Mouse (Mus musculus): Measurements from ENCODE around the gene Sh3bp4. TPM values are rescaled to one million over a fixed set of nuclear protein-coding genes. Genes with fewer than 3 reads are reported as not detected.

Sh3bp4 gene
- polyA plus RNA-seq, 1 experiment = 40.2 TPM

DNA sequence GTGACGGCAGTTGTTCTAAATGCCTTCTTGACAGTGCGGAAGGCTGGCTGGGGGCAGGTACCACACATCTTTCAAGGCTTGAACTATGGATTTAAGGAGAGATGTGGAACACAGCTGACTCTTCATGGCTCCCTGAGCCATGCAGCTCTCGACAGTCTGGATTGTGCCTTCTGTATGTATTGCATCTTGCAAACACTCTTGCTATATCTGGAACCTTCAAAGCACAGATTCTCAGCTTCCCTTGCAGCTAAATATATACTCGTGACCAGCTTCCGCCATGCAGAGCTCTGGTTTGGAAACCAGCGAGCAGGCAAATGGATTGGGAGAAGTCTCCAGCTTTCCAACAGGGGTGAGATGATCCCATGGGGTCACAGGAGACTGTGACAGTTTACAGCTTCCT is 93.3 kb downstream of the Sh3bp4 start:
- TF ChIP-seq POLR2A (IDR thresholded peaks at IDR 0.05; ENCODE audit: borderline replicate concordance, extremely low read depth, low read depth, low read length) (no peak), CTCF (IDR thresholded peaks at IDR 0.05; ENCODE audit: insufficient read depth, low read length) (no peak)
- no peak for DNase-seq
- Histone ChIP-seq H3K4me3 (replicated peaks; ENCODE audit: extremely low read depth, low read depth, low read length) (no peak overlapping the region), H3K4me1 (ENCODE audit: control insufficient read depth, insufficient read depth, low read length) (no peaks in the 10 kb centered on the region)
- WGBS = 90% methylated on average over 6 of the region's 6 CpGs

DNA sequence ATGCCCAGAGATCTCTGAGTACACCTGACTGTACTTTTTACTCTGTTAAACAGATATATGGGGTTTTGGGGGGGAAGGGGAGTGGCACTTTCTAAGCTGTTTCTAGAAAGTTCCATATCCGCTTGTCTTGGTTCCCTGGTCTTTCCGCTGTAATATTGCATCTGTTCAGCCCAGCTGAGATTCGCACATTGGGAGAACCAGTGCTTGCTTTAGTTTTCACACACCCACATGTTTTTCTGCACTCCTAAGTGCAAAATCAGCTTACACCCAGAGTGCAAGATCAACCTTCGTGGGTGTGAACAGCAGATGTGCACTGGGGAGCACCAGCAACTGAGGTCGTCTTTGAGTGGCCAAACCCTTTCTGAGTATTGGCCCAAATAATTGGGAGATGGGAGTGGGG is 94.1 kb downstream of the Sh3bp4 start:
- no peak for DNase-seq

GRCm38 (mm10) chr1:89164685-89165084 is 94.5 kb downstream of the Sh3bp4 start:
- WGBS = 43% methylated on average over 7 of the region's 7 CpGs
- H3K4me3 ChIP-seq (replicated peaks; ENCODE audit: extremely low read depth, low read depth, low read length) = no peak overlapping the region
- H3K4me1 ChIP-seq (ENCODE audit: control insufficient read depth, insufficient read depth, low read length) = no peaks in the 10 kb centered on the region
- TF ChIP-seq POLR2A (IDR thresholded peaks at IDR 0.05; ENCODE audit: borderline replicate concordance, extremely low read depth, low read depth, low read length) (no peak), CTCF (IDR thresholded peaks at IDR 0.05; ENCODE audit: insufficient read depth, low read length) (no peak)
- no peak for DNase-seq

More for the DNA sequence above, 94.1 kb downstream of the Sh3bp4 start:
- 75% methylated on average over 5 of the region's 5 CpGs for WGBS
- TF ChIP-seq POLR2A (IDR thresholded peaks at IDR 0.05; ENCODE audit: borderline replicate concordance, extremely low read depth, low read depth, low read length) = no peak
- TF ChIP-seq CTCF (IDR thresholded peaks at IDR 0.05; ENCODE audit: insufficient read depth, low read length) = no peak
- H3K4me1 ChIP-seq (ENCODE audit: control insufficient read depth, insufficient read depth, low read length) = no peaks in the 10 kb centered on the region
- no peak overlapping the region for H3K4me3 ChIP-seq (replicated peaks; ENCODE audit: extremely low read depth, low read depth, low read length)

DNA sequence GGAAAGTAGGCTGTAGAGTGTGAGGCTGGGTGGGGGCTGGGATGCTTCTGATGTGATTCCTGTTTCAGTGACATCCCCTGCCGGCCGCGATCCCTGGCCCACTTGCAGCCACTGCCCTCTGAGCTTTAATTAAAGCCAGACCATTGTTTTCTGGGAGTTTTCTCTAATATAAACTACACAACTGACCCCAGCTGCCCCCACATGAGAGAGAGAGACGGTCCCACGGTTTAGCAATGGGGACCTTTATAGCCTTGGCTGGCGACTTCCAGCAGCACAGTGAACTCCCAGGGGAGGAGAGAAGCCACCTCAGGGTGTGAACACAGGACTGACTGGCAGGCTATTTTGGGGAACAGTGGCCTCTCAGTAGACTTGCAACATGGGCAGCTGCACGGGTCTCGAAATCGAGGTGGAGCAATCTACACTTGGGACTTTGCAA is 96.6 kb downstream of the Sh3bp4 start:
- TF ChIP-seq POLR2A (IDR thresholded peaks at IDR 0.05; ENCODE audit: borderline replicate concordance, extremely low read depth, low read depth, low read length) (no peak), CTCF (IDR thresholded peaks at IDR 0.05; ENCODE audit: insufficient read depth, low read length) (no peak)
- no peak for DNase-seq
- whole genome bisulfite sequencing = 46% methylated on average over 9 of the region's 9 CpGs
- Histone ChIP-seq H3K4me1 (ENCODE audit: control insufficient read depth, insufficient read depth, low read length) (no peaks in the 10 kb centered on the region), H3K4me3 (replicated peaks; ENCODE audit: extremely low read depth, low read depth, low read length) (no peak overlapping the region)

GRCm38 (mm10) chr1:89171275-89171767 is 101.1 kb downstream of the Sh3bp4 start:
- DNase-seq = no peak
- WGBS = 89% methylated on average over 8 of the region's 8 CpGs
- no peak overlapping the region for H3K4me3 ChIP-seq (replicated peaks; ENCODE audit: extremely low read depth, low read depth, low read length)
- no peaks in the 10 kb centered on the region for H3K4me1 ChIP-seq (ENCODE audit: control insufficient read depth, insufficient read depth, low read length)
- TF ChIP-seq POLR2A (IDR thresholded peaks at IDR 0.05; ENCODE audit: borderline replicate concordance, extremely low read depth, low read depth, low read length) = no peak
- no peak for TF ChIP-seq CTCF (IDR thresholded peaks at IDR 0.05; ENCODE audit: insufficient read depth, low read length)

DNA sequence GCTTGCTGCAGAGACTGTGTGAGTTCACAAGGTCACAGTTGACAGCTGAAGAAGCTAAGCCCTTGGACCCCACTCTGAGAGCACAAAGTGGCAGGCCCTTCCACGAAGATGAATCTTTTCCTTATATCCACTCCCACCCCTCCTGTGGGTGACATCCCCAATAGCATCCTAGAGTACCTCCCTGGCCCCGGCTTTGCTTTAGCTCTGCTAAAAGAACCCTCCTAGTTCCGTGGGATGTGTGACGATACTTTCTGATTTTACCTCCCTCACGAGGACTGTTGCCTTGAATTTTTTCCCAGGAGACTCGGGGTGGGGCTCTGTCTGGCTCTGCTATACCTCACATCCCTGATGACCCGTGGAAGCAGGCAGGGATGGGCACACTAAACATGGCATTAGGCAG is 104.4 kb downstream of the Sh3bp4 start:
- Histone ChIP-seq H3K4me3 (replicated peaks; ENCODE audit: extremely low read depth, low read depth, low read length) (no peak overlapping the region), H3K4me1 (ENCODE audit: control insufficient read depth, insufficient read depth, low read length) (no peaks in the 10 kb centered on the region)
- WGBS = 61% methylated on average over 7 of the region's 7 CpGs
- TF ChIP-seq CTCF (IDR thresholded peaks at IDR 0.05; ENCODE audit: insufficient read depth, low read length) (no peak), POLR2A (IDR thresholded peaks at IDR 0.05; ENCODE audit: borderline replicate concordance, extremely low read depth, low read depth, low read length) (no peak)
- DNase-seq = no peak

- 70% methylated on average over 2 of the region's 2 CpGs for WGBS
- DNase-seq = peak; percentile 49
- H3K4me1 ChIP-seq (ENCODE audit: control insufficient read depth, insufficient read depth, low read length) = no peaks in the 10 kb centered on the region
- TF ChIP-seq POLR2A (IDR thresholded peaks at IDR 0.05; ENCODE audit: borderline replicate concordance, extremely low read depth, low read depth, low read length) (no peak), CTCF (IDR thresholded peaks at IDR 0.05; ENCODE audit: insufficient read depth, low read length) (peak; percentile 52)
- H3K4me3 ChIP-seq (replicated peaks; ENCODE audit: extremely low read depth, low read depth, low read length) = no peak overlapping the region
These were observed 105.1 kb downstream of the Sh3bp4 start for GRCm38 (mm10) chr1:89175355-89175754.

GRCm38 (mm10) chr1:89183261-89183831 is 113.1 kb downstream of the Sh3bp4 start:
- Histone ChIP-seq H3K4me3 (replicated peaks; ENCODE audit: extremely low read depth, low read depth, low read length) (no peak overlapping the region), H3K4me1 (ENCODE audit: control insufficient read depth, insufficient read depth, low read length) (peaks cover 13% of the 10 kb centered on the region)
- 8% methylated on average over 9 of the region's 9 CpGs for WGBS
- no peak for TF ChIP-seq CTCF (IDR thresholded peaks at IDR 0.05; ENCODE audit: insufficient read depth, low read length)
- no peak for TF ChIP-seq POLR2A (IDR thresholded peaks at IDR 0.05; ENCODE audit: borderline replicate concordance, extremely low read depth, low read depth, low read length)
- peak; percentile 30 for DNase-seq

- no peak for DNase-seq
- TF ChIP-seq POLR2A (IDR thresholded peaks at IDR 0.05; ENCODE audit: borderline replicate concordance, extremely low read depth, low read depth, low read length) (no peak), CTCF (IDR thresholded peaks at IDR 0.05; ENCODE audit: insufficient read depth, low read length) (no peak)
- peaks cover 13% of the 10 kb centered on the region for H3K4me1 ChIP-seq (ENCODE audit: control insufficient read depth, insufficient read depth, low read length)
- WGBS = 82% methylated on average over 6 of the region's 6 CpGs
- H3K4me3 ChIP-seq (replicated peaks; ENCODE audit: extremely low read depth, low read depth, low read length) = no peak overlapping the region
These were observed 114.0 kb downstream of the Sh3bp4 start for GRCm38 (mm10) chr1:89184111-89184785.

GRCm38 (mm10) chr1:89184839-89185238 is 114.6 kb downstream of the Sh3bp4 start:
- TF ChIP-seq CTCF (IDR thresholded peaks at IDR 0.05; ENCODE audit: insufficient read depth, low read length) = no peak
- no peak for TF ChIP-seq POLR2A (IDR thresholded peaks at IDR 0.05; ENCODE audit: borderline replicate concordance, extremely low read depth, low read depth, low read length)
- no peak for DNase-seq
- H3K4me1 ChIP-seq (ENCODE audit: control insufficient read depth, insufficient read depth, low read length) = peaks cover 13% of the 10 kb centered on the region
- H3K4me3 ChIP-seq (replicated peaks; ENCODE audit: extremely low read depth, low read depth, low read length) = no peak overlapping the region
